Mouse (Mus musculus): ENCODE data around the gene Trappc4. TPM values are rescaled to one million over a fixed set of nuclear protein-coding genes. Genes with fewer than 3 reads are reported as not detected.

Gene Trappc4
- polyA plus RNA-seq, 1 experiment from 2014 or later = 342 TPM

GRCm38 (mm10) chr9:44399114-44399794 is 8.1 kb downstream of the Trappc4 start:
- H3K4me3 ChIP-seq = peak overlapping the region; percentile 61
- H3K36me3 ChIP-seq = peaks cover 53% of the 10 kb centered on the region
- H3K27me3 ChIP-seq = no peaks in the 10 kb centered on the region
- ATAC-seq (ENCODE audit: low FRiP score) = no peak
- no peaks in the 10 kb centered on the region for H3K9me3 ChIP-seq
- peak overlapping the region; percentile 92 for H3K27ac ChIP-seq
- peak overlapping the region; percentile 88 for H3K4me2 ChIP-seq
- peaks cover 47% of the 10 kb centered on the region for H3K4me1 ChIP-seq (replicated peaks)
- H3K9ac ChIP-seq = peak overlapping the region; percentile 90
- 85% methylated on average over 13 of the region's 13 CpGs for WGBS

- ATAC-seq (ENCODE audit: low FRiP score) = no peak
- Histone ChIP-seq H3K36me3 (peaks cover 46% of the 10 kb centered on the region), H3K27me3 (no peaks in the 10 kb centered on the region), H3K9ac (peak overlapping the region; percentile 90), H3K27ac (peak overlapping the region; percentile 92), H3K4me2 (peak overlapping the region; percentile 88), H3K4me1 (replicated peaks) (peaks cover 41% of the 10 kb centered on the region), H3K9me3 (no peaks in the 10 kb centered on the region), H3K4me3 (peak overlapping the region; percentile 61)
- 83% methylated on average over 9 of the region's 9 CpGs for WGBS
Measured at GRCm38 (mm10) chr9:44398551-44398950, 8.8 kb downstream of the Trappc4 start.

GRCm38 (mm10) chr9:44398087-44398486 is 9.3 kb downstream of the Trappc4 start:
- peak overlapping the region; percentile 61 for H3K4me3 ChIP-seq
- peak overlapping the region; percentile 90 for H3K9ac ChIP-seq
- peak overlapping the region; percentile 92 for H3K27ac ChIP-seq
- WGBS = 17% methylated on average over 4 of the region's 4 CpGs
- peaks cover 41% of the 10 kb centered on the region for H3K36me3 ChIP-seq
- no peaks in the 10 kb centered on the region for H3K27me3 ChIP-seq
- no peak for ATAC-seq (ENCODE audit: low FRiP score)
- peak overlapping the region; percentile 88 for H3K4me2 ChIP-seq
- no peaks in the 10 kb centered on the region for H3K9me3 ChIP-seq
- peaks cover 41% of the 10 kb centered on the region for H3K4me1 ChIP-seq (replicated peaks)

GRCm38 (mm10) chr9:44396684-44397411 is 10.6 kb downstream of the Trappc4 start, which contains the start of gene Slc37a4:
Slc37a4 (plus strand) TSS chr9:44396852.
- Histone ChIP-seq H3K4me2 (peak within 1 kb of the TSS; percentile 88), H3K27me3 (no peaks in the 10 kb centered on the region), H3K36me3 (peaks cover 34% of the 10 kb centered on the region), H3K27ac (peak within 1 kb of the TSS; percentile 92), H3K9me3 (no peaks in the 10 kb centered on the region), H3K9ac (peak within 1 kb of the TSS; percentile 90), H3K4me1 (replicated peaks) (peaks cover 41% of the 10 kb centered on the region), H3K4me3 (peak within 1 kb of the TSS; percentile 61)
- under 1% methylated on average over 43 of the region's 43 CpGs for WGBS
- ATAC-seq (ENCODE audit: low FRiP score) = peak; percentile 98

GRCm38 (mm10) chr9:44391466-44391865 is 15.9 kb downstream of the Trappc4 start:
- H3K9me3 ChIP-seq = no peaks in the 10 kb centered on the region
- H3K4me2 ChIP-seq = no peak overlapping the region
- 43% methylated on average over 4 of the region's 4 CpGs for WGBS
- no peak overlapping the region for H3K27ac ChIP-seq
- no peak overlapping the region for H3K9ac ChIP-seq
- ATAC-seq (ENCODE audit: low FRiP score) = peak; percentile 47; the same call in 1 of the 2 replicates
- peaks cover 57% of the 10 kb centered on the region for H3K36me3 ChIP-seq
- H3K4me1 ChIP-seq (replicated peaks) = peaks cover 4% of the 10 kb centered on the region; the same call in 1 of the 2 replicates
- H3K27me3 ChIP-seq = no peaks in the 10 kb centered on the region
- no peak overlapping the region for H3K4me3 ChIP-seq

- Histone ChIP-seq H3K4me2 (no peak overlapping the region), H3K27ac (no peak overlapping the region), H3K9ac (no peak overlapping the region), H3K9me3 (no peaks in the 10 kb centered on the region), H3K36me3 (peaks cover 79% of the 10 kb centered on the region), H3K27me3 (no peaks in the 10 kb centered on the region), H3K4me1 (replicated peaks) (no peaks in the 10 kb centered on the region), H3K4me3 (no peak overlapping the region)
- no peak for ATAC-seq (ENCODE audit: low FRiP score)
- WGBS = 61% methylated on average over 8 of the region's 8 CpGs
Measured at GRCm38 (mm10) chr9:44389273-44389672, 18.1 kb downstream of the Trappc4 start.

GRCm38 (mm10) chr9:44387221-44387620 is 20.2 kb downstream of the Trappc4 start:
- Histone ChIP-seq H3K4me1 (replicated peaks) (no peaks in the 10 kb centered on the region), H3K36me3 (peaks cover 97% of the 10 kb centered on the region), H3K27ac (no peak overlapping the region), H3K9me3 (no peaks in the 10 kb centered on the region), H3K4me2 (no peak overlapping the region), H3K4me3 (no peak overlapping the region), H3K9ac (no peak overlapping the region), H3K27me3 (no peaks in the 10 kb centered on the region)
- WGBS = 83% methylated on average over 3 of the region's 3 CpGs
- ATAC-seq (ENCODE audit: low FRiP score) = no peak

GRCm38 (mm10) chr9:44384596-44384995 is 22.8 kb downstream of the Trappc4 start:
- H3K4me1 ChIP-seq (replicated peaks) = peaks cover 17% of the 10 kb centered on the region
- 94% methylated on average over 13 of the region's 13 CpGs for WGBS
- no peak overlapping the region for H3K9ac ChIP-seq
- H3K4me2 ChIP-seq = no peak overlapping the region
- no peak overlapping the region for H3K27ac ChIP-seq
- no peaks in the 10 kb centered on the region for H3K27me3 ChIP-seq
- no peak for ATAC-seq (ENCODE audit: low FRiP score)
- no peaks in the 10 kb centered on the region for H3K9me3 ChIP-seq
- no peak overlapping the region for H3K4me3 ChIP-seq
- H3K36me3 ChIP-seq = peaks cover 89% of the 10 kb centered on the region

- H3K36me3 ChIP-seq = peaks cover 41% of the 10 kb centered on the region
- 12% methylated on average over 15 of the region's 15 CpGs for WGBS
- ATAC-seq (ENCODE audit: low FRiP score) = peak; percentile 49
- H3K4me2 ChIP-seq = peak overlapping the region; percentile 98
- H3K4me3 ChIP-seq = peak overlapping the region; percentile 92
- peaks cover 26% of the 10 kb centered on the region for H3K4me1 ChIP-seq (replicated peaks)
- no peaks in the 10 kb centered on the region for H3K9me3 ChIP-seq
- no peaks in the 10 kb centered on the region for H3K27me3 ChIP-seq
- peak overlapping the region; percentile 96 for H3K9ac ChIP-seq
- H3K27ac ChIP-seq = peak overlapping the region; percentile 91
Measured at GRCm38 (mm10) chr9:44379862-44380261, 27.5 kb downstream of the Trappc4 start.

- Histone ChIP-seq H3K4me2 (peak within 1 kb of the TSS; percentile 98), H3K4me1 (replicated peaks) (peaks cover 26% of the 10 kb centered on the region), H3K36me3 (peaks cover 35% of the 10 kb centered on the region), H3K27ac (peak within 1 kb of the TSS; percentile 93), H3K4me3 (peak within 1 kb of the TSS; percentile 92), H3K9me3 (no peaks in the 10 kb centered on the region), H3K27me3 (no peaks in the 10 kb centered on the region), H3K9ac (peak within 1 kb of the TSS; percentile 96)
- peak; percentile 97 for ATAC-seq (ENCODE audit: low FRiP score)
- WGBS = under 1% methylated on average over 83 of the region's 83 CpGs
Measured at GRCm38 (mm10) chr9:44379054-44379834, 28.2 kb downstream of the Trappc4 start, which contains the start of gene Hyou1. Hyou1 (plus strand) TSS chr9:44379490.

GRCm38 (mm10) chr9:44378153-44378730 is 29.2 kb downstream of the Trappc4 start:
- Histone ChIP-seq H3K27me3 (no peaks in the 10 kb centered on the region), H3K9ac (peak overlapping the region; percentile 79), H3K36me3 (peaks cover 25% of the 10 kb centered on the region), H3K27ac (peak overlapping the region; percentile 93), H3K4me3 (peak overlapping the region; percentile 92), H3K4me1 (replicated peaks) (peaks cover 26% of the 10 kb centered on the region), H3K4me2 (peak overlapping the region; percentile 98), H3K9me3 (no peaks in the 10 kb centered on the region)
- WGBS = 94% methylated on average over 5 of the region's 5 CpGs
- no peak for ATAC-seq (ENCODE audit: low FRiP score)

All from hindbrain, embryonic 13.5 days (tissue).